Mouse (Mus musculus): Measurements from ENCODE around the gene Map3k1.

DNA sequence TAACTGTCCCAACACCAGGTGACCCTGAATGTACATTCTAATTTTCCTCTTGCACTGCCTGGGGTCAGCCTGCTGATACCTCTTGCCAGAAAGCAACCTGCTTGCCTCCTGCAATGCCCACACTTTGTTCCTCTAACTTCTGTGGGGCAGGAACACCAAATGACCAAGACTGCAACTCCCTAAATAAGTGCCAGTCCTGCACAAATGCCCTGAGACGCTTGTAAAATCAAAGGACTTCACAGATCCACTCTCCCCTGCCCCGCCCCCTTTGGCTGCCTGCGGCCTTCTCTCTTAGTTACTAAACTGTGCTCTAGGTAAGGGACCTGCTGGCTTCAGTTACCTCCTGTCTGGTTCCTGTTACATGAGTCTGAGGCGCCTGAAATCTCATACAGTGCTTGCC lies 7.9 kb downstream of the Map3k1 start:
- TF ChIP-seq POLR2A (IDR thresholded peaks at IDR 0.05; ENCODE audit: low read depth, low read length), result no peak
- no peak for TF ChIP-seq CTCF (conservative IDR thresholded peaks at IDR 0.05 in 1 of 2, IDR thresholded peaks at IDR 0.05 in 1 of 2; ENCODE audit: low read depth in 2 of 2, low read length in 2 of 2)
- no peak for TF ChIP-seq USF1 (IDR thresholded peaks at IDR 0.05; ENCODE audit: low read depth, low read length)
- TF ChIP-seq EP300 (IDR thresholded peaks at IDR 0.05; ENCODE audit: low read length), result no peak
- TF ChIP-seq JUND (conservative IDR thresholded peaks at IDR 0.05; ENCODE audit: low read depth, low read length), result no peak
- TF ChIP-seq CHD2 (IDR thresholded peaks at IDR 0.05; ENCODE audit: low read length), result no peak
- TF ChIP-seq SMC3 (IDR thresholded peaks at IDR 0.05; ENCODE audit: low read depth, low read length), result no peak
- TF ChIP-seq ZMIZ1 (IDR thresholded peaks at IDR 0.05; ENCODE audit: low read depth, low read length), result no peak
- no peak for TF ChIP-seq NRF1 (IDR thresholded peaks at IDR 0.05; ENCODE audit: low read depth, low read length)
- no peak for TF ChIP-seq ZC3H11A (IDR thresholded peaks at IDR 0.05; ENCODE audit: low read depth, low read length)
- 0 out of 2 replicates have a peak, but pooled peaks have one; percentile 51 for TF ChIP-seq SIN3A (IDR thresholded peaks at IDR 0.05; ENCODE audit: low read length)
- TF ChIP-seq ZNF384 (IDR thresholded peaks at IDR 0.05; ENCODE audit: low read depth, low read length), result no peak
- no peak for TF ChIP-seq MYC (IDR thresholded peaks at IDR 0.05; ENCODE audit: low read depth, low read length)
